Comparison of ENCODE assay signal across 9 mouse cellular contexts in genomic region chr4:16068985-16069715, GRCm38 (mm10).
A peak's percentile ranks its signal among the peaks of the same experiment; 100 is the strongest.
DNase-seq lines count a peak whose midpoint lies in the region; ATAC-seq lines count a peak whose summit lies in the region.
"Had no signal": no experiment of that assay in that cellular context is flagged by ENCODE, and none has a peak within 500 bp of the region (broad histone marks: within the 10 kb centered on the region; RNA-seq: fewer than 3 reads in every experiment).

No protein-coding gene starts in this region.

- no peaks in the 10 kb centered on the region for H3K4me1 ChIP-seq in lung, embryonic 16.5 days (replicated peaks; ENCODE audit: control insufficient read depth, insufficient read depth, low read length)

- H3K27me3 ChIP-seq in lung, embryonic 16.5 days (ENCODE audit: control insufficient read depth, insufficient read depth, low read depth, low read length), result no peaks in the 10 kb centered on the region

- H3K9me3 ChIP-seq in lung, embryonic 16.5 days (ENCODE audit: control insufficient read depth, low read length), result no peaks in the 10 kb centered on the region

- H3K9ac ChIP-seq in lung, embryonic 16.5 days (ENCODE audit: low read length), result no peak overlapping the region

- DNase-seq in heart, adult 11 months, result peak; percentile 55
- no peak for DNase-seq in heart, postnatal 10 days
- no peak for DNase-seq in lung, postnatal 4 days
- peak; percentile 60 for DNase-seq in adipocyte (ENCODE audit: low spot score)
- DNase-seq in right cerebral cortex, postnatal 4 days, result no peak
- no peak for DNase-seq in layer of hippocampus, adult 9-11 months
- DNase-seq: heart, postnatal 4 days had no signal

- H3K27ac ChIP-seq in lung, embryonic 16.5 days (ENCODE audit: low read length), result no peak overlapping the region

- intact Hi-C loops in heart, postnatal 10 days (cut with DNase I), result loop anchor here (1.0 to 5.0 kb wide), 2 partner anchors 83 to 742 kb away; no protein-coding TSS in a partner anchor

- ATAC-seq in lung, embryonic 16.5 days (ENCODE audit: low read depth), result 0 out of 2 replicates have a peak, but pooled peaks have one; percentile 38
- peak; percentile 54; the same call in 1 of the 2 replicates for ATAC-seq in neutrophil, adult 5-6 weeks (ENCODE audit: extremely low read depth, insufficient number of reproducible peaks, low FRiP score, poor library complexity, severe bottlenecking)

- H3K4me2 ChIP-seq in lung, embryonic 16.5 days (ENCODE audit: low read depth, low read length), result no peak overlapping the region

- no peak overlapping the region for H3K4me3 ChIP-seq in lung, embryonic 16.5 days (ENCODE audit: low read length)

- H3K36me3 ChIP-seq in lung, embryonic 16.5 days (ENCODE audit: control insufficient read depth, insufficient read depth, low read length), result no peaks in the 10 kb centered on the region

- WGBS in lung, embryonic 16.5 days, result 74% methylated on average over 4 of the region's 4 CpGs

Comparison
In these comparisons a context has a peak if more than half of its experiments do, and no peak if none do; other contexts are left out.
1. DNase-seq: peak in heart, adult 11 months (single experiment) and adipocyte (single experiment); none in heart, postnatal 10 days (0 of 2), lung, postnatal 4 days (0 of 2), right cerebral cortex, postnatal 4 days (single experiment) and layer of hippocampus, adult 9-11 months (single experiment).